Mouse (Mus musculus): ENCODE measurements around the gene Lrwd1.
"Not testable (repeated sequence)": the region's sequence is repeated elsewhere in the genome, so short reads cannot be mapped to it uniquely, and the experiment has no call there.

Lrwd1 gene

GRCm38 (mm10) chr5:136135571-136136291 is at the start of gene Lrwd1, which contains the start of gene Alkbh4:
Gene Lrwd1 (minus strand): TSS chr5:136136074.
Gene Alkbh4 (plus strand): TSS chr5:136136146.
- peak; percentile 98 for DNase-seq

GRCm38 (mm10) chr5:136183766-136184165 is 47.9 kb upstream of the Lrwd1 start:
- no peak for DNase-seq

GRCm38 (mm10) chr5:136182830-136183229 is 47.0 kb upstream of the Lrwd1 start:
- DNase-seq, result no peak

- no peak for DNase-seq
Observed at GRCm38 (mm10) chr5:136182049-136182448, 46.2 kb upstream of the Lrwd1 start.

- DNase-seq, result no peak
Observed at GRCm38 (mm10) chr5:136181197-136181596, 45.3 kb upstream of the Lrwd1 start.

- no peak for DNase-seq
Observed at GRCm38 (mm10) chr5:136179594-136179993, 43.7 kb upstream of the Lrwd1 start.

- DNase-seq, result no peak
Observed at GRCm38 (mm10) chr5:136173606-136174463, 38.0 kb upstream of the Lrwd1 start.

GRCm38 (mm10) chr5:136172939-136173338 is 37.1 kb upstream of the Lrwd1 start:
- no peak for DNase-seq

GRCm38 (mm10) chr5:136171363-136172341 is 35.8 kb upstream of the Lrwd1 start:
- DNase-seq, result peak; percentile 14

GRCm38 (mm10) chr5:136170512-136171362 is 34.9 kb upstream of the Lrwd1 start, which contains the start of gene Orai2:
Gene Orai2 (minus strand): TSS chr5:136170713.
- DNase-seq, result peak; percentile 92

GRCm38 (mm10) chr5:136169626-136170511 is 34.0 kb upstream of the Lrwd1 start:
- peak; percentile 35 for DNase-seq

GRCm38 (mm10) chr5:136168071-136168470 is 32.2 kb upstream of the Lrwd1 start:
- no peak for DNase-seq

- DNase-seq, result no peak
Observed at GRCm38 (mm10) chr5:136167296-136167695, 31.4 kb upstream of the Lrwd1 start.

- no peak for DNase-seq
Observed at GRCm38 (mm10) chr5:136165246-136165645, 29.4 kb upstream of the Lrwd1 start.

GRCm38 (mm10) chr5:136163807-136164474 is 28.1 kb upstream of the Lrwd1 start:
- DNase-seq, result no peak

- DNase-seq, result not testable (repeated sequence)
Observed at GRCm38 (mm10) chr5:136160084-136160483, 24.2 kb upstream of the Lrwd1 start.

GRCm38 (mm10) chr5:136155399-136155798 is 19.5 kb upstream of the Lrwd1 start:
- no peak for DNase-seq

GRCm38 (mm10) chr5:136152365-136152764 is 16.5 kb upstream of the Lrwd1 start:
- no peak for DNase-seq

GRCm38 (mm10) chr5:136149134-136149576 is 13.3 kb upstream of the Lrwd1 start:
- not testable (repeated sequence) for DNase-seq

GRCm38 (mm10) chr5:136147704-136148103 is 11.8 kb upstream of the Lrwd1 start:
- DNase-seq, result no peak

Measured in embryo, embryonic 11 days (tissue).